Mouse (Mus musculus): ENCODE results near the gene Spata16. TPM values are rescaled to one million over a fixed set of nuclear protein-coding genes. Genes with fewer than 3 reads are reported as not detected.

Spata16 gene
- polyA plus RNA-seq, 1 experiment, result not detected

- TF ChIP-seq POLR2A (IDR thresholded peaks at IDR 0.05; ENCODE audit: insufficient read depth, low read depth, low read length) (no peak), CTCF (IDR thresholded peaks at IDR 0.05; ENCODE audit: insufficient read depth, low read depth, low read length) (no peak)
- H3K4me1 ChIP-seq (ENCODE audit: control insufficient read depth, insufficient read depth, low read length), result no peaks in the 10 kb centered on the region
- no peak overlapping the region for H3K27ac ChIP-seq (ENCODE audit: insufficient read depth, low read depth, low read length)
- 91% methylated on average over 3 of the region's 3 CpGs for WGBS
- H3K4me3 ChIP-seq (ENCODE audit: insufficient read depth, low read depth, low read length), result no peak overlapping the region
Observed at GRCm38 (mm10) chr3:26980371-26980770, 343.0 kb downstream of the Spata16 start.

- 84% methylated on average over 6 of the region's 6 CpGs for WGBS
- Histone ChIP-seq H3K4me3 (ENCODE audit: insufficient read depth, low read depth, low read length) (no peak overlapping the region), H3K27ac (ENCODE audit: insufficient read depth, low read depth, low read length) (no peak overlapping the region), H3K4me1 (ENCODE audit: control insufficient read depth, insufficient read depth, low read length) (no peaks in the 10 kb centered on the region)
- TF ChIP-seq POLR2A (IDR thresholded peaks at IDR 0.05; ENCODE audit: insufficient read depth, low read depth, low read length), result no peak
- no peak for TF ChIP-seq CTCF (IDR thresholded peaks at IDR 0.05; ENCODE audit: insufficient read depth, low read depth, low read length)
Observed at GRCm38 (mm10) chr3:26981979-26982623, 344.7 kb downstream of the Spata16 start.

GRCm38 (mm10) chr3:26983749-26984148 is 346.3 kb downstream of the Spata16 start:
- 71% methylated on average over 6 of the region's 6 CpGs for whole genome bisulfite sequencing
- TF ChIP-seq POLR2A (IDR thresholded peaks at IDR 0.05; ENCODE audit: insufficient read depth, low read depth, low read length), result no peak
- TF ChIP-seq CTCF (IDR thresholded peaks at IDR 0.05; ENCODE audit: insufficient read depth, low read depth, low read length), result no peak
- Histone ChIP-seq H3K4me3 (ENCODE audit: insufficient read depth, low read depth, low read length) (no peak overlapping the region), H3K27ac (ENCODE audit: insufficient read depth, low read depth, low read length) (no peak overlapping the region), H3K4me1 (ENCODE audit: control insufficient read depth, insufficient read depth, low read length) (no peaks in the 10 kb centered on the region)

- WGBS, result 64% methylated on average over 1 of the region's 1 CpGs
- no peak overlapping the region for H3K4me3 ChIP-seq (ENCODE audit: insufficient read depth, low read depth, low read length)
- H3K27ac ChIP-seq (ENCODE audit: insufficient read depth, low read depth, low read length), result no peak overlapping the region
- TF ChIP-seq POLR2A (IDR thresholded peaks at IDR 0.05; ENCODE audit: insufficient read depth, low read depth, low read length) (no peak), CTCF (IDR thresholded peaks at IDR 0.05; ENCODE audit: insufficient read depth, low read depth, low read length) (no peak)
- no peaks in the 10 kb centered on the region for H3K4me1 ChIP-seq (ENCODE audit: control insufficient read depth, insufficient read depth, low read length)
Observed at GRCm38 (mm10) chr3:27006844-27007243, 369.4 kb downstream of the Spata16 start.

- TF ChIP-seq POLR2A (IDR thresholded peaks at IDR 0.05; ENCODE audit: insufficient read depth, low read depth, low read length) (no peak), CTCF (IDR thresholded peaks at IDR 0.05; ENCODE audit: insufficient read depth, low read depth, low read length) (no peak)
- Histone ChIP-seq H3K4me3 (ENCODE audit: insufficient read depth, low read depth, low read length) (no peak overlapping the region), H3K4me1 (ENCODE audit: control insufficient read depth, insufficient read depth, low read length) (no peaks in the 10 kb centered on the region), H3K27ac (ENCODE audit: insufficient read depth, low read depth, low read length) (no peak overlapping the region)
- 66% methylated on average over 3 of the region's 3 CpGs for WGBS
Observed at GRCm38 (mm10) chr3:27027957-27028356, 390.5 kb downstream of the Spata16 start.

- H3K27ac ChIP-seq (ENCODE audit: insufficient read depth, low read depth, low read length), result no peak overlapping the region
- TF ChIP-seq POLR2A (IDR thresholded peaks at IDR 0.05; ENCODE audit: insufficient read depth, low read depth, low read length) (no peak), CTCF (IDR thresholded peaks at IDR 0.05; ENCODE audit: insufficient read depth, low read depth, low read length) (no peak)
- no peaks in the 10 kb centered on the region for H3K4me1 ChIP-seq (ENCODE audit: control insufficient read depth, insufficient read depth, low read length)
- no peak overlapping the region for H3K4me3 ChIP-seq (ENCODE audit: insufficient read depth, low read depth, low read length)
Observed at GRCm38 (mm10) chr3:27028526-27028925, 391.1 kb downstream of the Spata16 start.

- 91% methylated on average over 8 of the region's 8 CpGs for WGBS
- Histone ChIP-seq H3K4me3 (ENCODE audit: insufficient read depth, low read depth, low read length) (no peak overlapping the region), H3K4me1 (ENCODE audit: control insufficient read depth, insufficient read depth, low read length) (no peaks in the 10 kb centered on the region), H3K27ac (ENCODE audit: insufficient read depth, low read depth, low read length) (no peak overlapping the region)
- no peak for TF ChIP-seq CTCF (IDR thresholded peaks at IDR 0.05; ENCODE audit: insufficient read depth, low read depth, low read length)
- no peak for TF ChIP-seq POLR2A (IDR thresholded peaks at IDR 0.05; ENCODE audit: insufficient read depth, low read depth, low read length)
Observed at GRCm38 (mm10) chr3:27030067-27030857, 392.8 kb downstream of the Spata16 start.
